Mouse (Mus musculus): ENCODE measurements at regions not wholly inside any gene's neighbourhood (a gene's known extent, or its start where the extent isn't known, plus 50 kb on each side); places are given as distances from the start of the nearest gene placed in this dataset.

- no peak for TF ChIP-seq CTCF (IDR thresholded peaks at IDR 0.05; ENCODE audit: extremely low read depth, insufficient read depth, low read length)
- no peak for TF ChIP-seq POLR2A (IDR thresholded peaks at IDR 0.05; ENCODE audit: extremely low read depth, insufficient read depth, low read length)
Observed at GRCm38 (mm10) chr1:154256811-154257210, 55.8 kb downstream of the Zfp648 start.

Measured in cortical plate, adult 2 months (tissue).